Mouse (Mus musculus): ENCODE data around the gene Ltf.

DNA sequence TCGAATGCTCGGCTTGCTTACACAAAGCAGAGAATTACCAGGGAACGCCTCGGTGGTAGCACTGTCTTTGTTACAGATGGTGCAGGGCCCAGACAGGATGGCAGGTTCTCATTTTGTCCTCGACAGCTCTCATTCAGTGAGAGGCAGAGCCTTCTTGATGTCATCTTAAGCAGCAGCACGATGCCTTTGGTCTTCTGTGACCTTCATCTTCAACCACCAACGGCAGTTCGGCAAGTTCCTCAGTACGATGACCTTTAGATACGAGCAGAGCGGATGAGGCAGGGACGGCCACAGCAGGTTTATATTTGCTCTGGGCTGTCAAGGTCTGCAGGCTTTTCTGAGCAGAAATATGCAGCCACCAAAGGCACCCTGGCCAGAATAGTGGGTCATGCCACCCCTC is 17.4 kb upstream of the Ltf start:
- no peak for TF ChIP-seq CTCF (IDR thresholded peaks at IDR 0.05)
- TF ChIP-seq EP300 (IDR thresholded peaks at IDR 0.05) = no peak
